Mouse (Mus musculus): Measurements from ENCODE around the gene Babam2.
"Not testable (repeated sequence)": the region's sequence is repeated elsewhere in the genome, so short reads cannot be mapped to it uniquely, and the experiment has no call there.

Gene Babam2

DNA sequence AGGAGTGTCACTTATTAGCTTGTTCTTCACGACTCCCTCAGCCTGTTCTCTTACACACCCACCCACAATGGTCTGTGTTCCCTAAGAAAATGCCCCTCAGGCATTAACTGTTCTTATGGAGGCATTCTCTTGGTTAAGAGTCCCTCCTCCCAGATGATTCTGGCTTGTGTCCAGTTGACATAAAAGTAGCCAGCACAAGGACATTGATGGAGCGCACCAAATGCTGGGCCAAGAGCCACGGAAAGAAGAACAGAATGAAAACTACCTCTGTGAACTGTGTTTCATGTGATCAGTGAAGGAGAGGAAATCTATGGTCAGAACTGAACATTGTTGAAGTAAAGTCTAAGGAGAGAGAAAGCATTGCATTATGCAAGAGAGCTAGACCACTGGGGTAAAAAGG is 89.7 kb downstream of the Babam2 start:
- DNase-seq (ENCODE audit: low spot score) = no peak

DNA sequence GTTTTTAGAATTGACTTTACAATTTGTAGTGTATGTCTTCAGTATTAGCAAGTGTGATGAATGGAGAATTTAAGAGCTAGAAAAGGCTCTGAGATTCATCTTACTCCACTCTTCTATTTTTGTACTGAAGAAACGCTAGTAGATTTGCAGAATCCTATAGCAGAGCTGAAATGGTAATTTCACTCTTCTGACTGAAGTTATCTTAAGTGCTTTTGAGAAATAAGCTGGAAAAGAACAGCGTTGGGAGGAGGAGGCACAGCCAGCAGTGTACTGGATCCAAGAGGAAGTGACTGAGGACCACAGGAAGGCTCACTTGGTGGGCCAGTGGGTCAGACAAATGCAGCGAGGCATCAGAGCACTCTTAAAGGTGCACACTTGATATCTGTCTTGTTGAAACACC is 90.1 kb downstream of the Babam2 start:
- no peak for DNase-seq (ENCODE audit: low spot score)

DNA sequence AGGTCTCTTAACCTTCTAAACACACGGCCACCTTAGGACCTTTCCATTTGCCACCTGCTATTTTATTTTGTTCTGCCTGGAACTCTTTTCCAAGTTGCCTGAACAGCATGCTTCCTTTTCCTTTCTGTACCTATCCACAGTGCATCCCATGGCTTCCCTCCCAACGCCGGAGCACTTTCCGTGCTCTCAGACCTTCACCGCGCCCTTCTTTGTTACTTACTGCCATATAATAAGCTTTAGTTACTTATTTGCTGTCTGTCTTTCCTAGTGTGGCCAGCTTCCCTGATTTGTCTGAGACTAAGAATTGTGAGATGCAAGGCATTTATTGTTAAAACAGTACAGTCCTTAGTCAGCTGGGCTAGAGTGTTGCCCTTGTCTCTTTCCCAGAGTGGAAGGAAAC is 94.9 kb downstream of the Babam2 start:
- no peak for DNase-seq (ENCODE audit: low spot score)

DNA sequence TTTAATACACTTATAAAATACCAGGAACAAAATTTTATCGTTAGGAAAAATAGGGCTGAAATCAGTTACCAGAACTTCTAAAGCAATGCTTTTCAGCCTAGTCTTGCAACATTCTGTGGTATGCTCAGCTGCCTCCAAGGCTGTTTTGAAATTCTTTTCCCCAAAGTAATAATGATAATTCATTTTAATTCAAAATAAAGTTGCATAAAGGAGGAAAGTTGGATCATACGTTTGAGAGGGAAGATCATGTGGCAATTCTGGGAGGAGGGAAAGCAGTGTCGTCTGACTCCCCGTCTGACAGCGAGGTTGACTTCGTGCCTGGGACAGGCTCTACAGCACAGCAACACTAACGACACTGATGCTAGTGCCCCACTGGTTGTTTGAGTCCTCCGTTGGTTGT is 95.4 kb downstream of the Babam2 start:
- DNase-seq (ENCODE audit: low spot score) = no peak

DNA sequence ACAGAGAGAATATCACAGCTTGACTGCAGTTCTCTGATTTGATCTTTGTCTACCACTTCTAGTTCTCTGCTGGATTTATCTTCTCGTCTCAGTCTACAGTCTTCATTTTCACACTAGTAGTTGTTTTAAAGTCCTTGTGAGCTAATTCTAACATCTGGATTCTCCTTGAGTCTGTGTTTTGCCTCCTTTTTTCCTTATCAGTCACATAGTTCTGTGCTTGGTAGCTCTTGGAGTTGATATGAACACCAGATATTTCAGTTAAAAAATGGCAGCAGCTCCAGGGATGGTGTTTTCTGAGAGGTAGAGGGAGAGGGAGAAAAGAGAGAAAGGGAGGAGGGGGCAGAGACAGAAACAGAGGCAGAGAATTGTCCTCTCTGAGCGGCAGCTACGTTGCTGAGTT is 97.9 kb downstream of the Babam2 start:
- no peak for DNase-seq (ENCODE audit: low spot score)

DNA sequence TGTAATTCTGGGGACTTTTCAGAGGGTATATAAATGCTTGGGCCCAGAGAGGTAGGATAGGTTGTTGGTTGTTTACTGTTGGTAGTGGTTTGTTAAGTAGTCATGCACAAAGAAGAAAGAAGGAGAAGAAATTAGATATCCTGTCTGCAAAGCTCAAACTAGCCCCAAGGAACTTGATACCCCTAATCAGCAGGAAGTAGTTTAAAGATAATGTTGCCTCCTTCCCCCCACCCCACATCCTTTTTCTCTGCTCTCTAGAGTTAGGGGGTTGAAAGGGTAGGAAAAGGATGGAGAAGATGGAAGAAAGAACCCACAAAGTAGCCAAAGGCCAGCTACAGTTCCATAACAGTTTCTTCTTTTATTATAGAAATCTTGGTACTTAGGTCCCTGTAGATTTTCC is 99.5 kb downstream of the Babam2 start:
- no peak for DNase-seq (ENCODE audit: low spot score)

DNA sequence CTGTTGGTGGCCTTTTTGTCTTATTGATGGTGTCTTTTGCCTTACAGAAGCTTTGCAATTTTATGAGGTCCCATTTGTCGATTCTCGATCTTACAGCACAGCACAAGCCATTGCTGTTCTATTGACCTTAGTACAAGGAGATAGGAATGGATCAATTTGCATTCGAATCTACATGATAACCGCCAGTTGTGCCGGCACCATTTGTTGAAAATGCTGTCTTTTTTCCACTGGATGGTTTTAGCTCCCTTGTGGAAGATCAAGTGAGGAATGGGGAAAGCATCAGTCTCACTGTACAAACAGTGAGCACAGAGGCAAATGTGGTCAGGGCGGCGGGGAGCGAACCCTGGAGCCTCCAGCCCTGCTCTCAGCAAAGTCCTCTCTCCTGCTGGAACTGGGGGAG is 106.7 kb downstream of the Babam2 start:
- not testable (repeated sequence) for DNase-seq (ENCODE audit: low spot score)

DNA sequence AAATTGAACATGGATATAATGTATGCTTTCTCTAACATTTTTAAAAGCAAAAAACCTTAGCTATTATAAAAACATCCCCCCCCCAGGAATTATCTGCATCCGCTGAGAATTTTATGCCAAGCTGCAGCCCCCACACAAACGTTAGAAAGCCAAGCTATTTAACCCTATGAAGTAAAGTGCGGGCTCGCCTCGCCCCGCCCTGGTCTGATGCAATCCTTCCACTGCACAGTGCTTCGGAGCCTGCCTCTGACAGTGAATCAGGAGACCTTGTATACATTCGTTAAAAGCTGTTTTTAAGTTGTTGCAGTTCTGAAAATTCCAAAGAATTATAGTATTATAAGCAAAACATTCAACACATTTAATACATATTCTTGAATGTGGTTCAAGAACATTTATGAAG is 107.3 kb downstream of the Babam2 start:
- DNase-seq (ENCODE audit: low spot score) = peak; percentile 17

DNA sequence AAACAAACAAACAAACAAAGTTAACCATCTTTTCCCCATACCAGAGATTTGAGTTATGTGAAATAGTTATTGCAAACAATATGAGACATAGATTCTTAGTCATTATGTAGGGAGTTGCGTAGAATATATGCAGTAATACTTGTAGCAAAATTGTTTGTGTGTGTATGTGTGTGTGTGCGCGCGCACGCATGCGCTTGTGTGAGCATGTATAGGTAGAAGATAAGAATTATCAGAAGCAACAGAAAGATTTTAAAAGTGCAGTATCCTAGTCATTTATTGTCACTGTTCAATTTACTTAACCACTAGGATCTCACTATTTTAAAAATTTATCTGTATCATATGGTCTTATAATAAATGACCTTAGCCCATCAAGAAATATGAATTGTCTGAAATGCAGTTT is 109.8 kb downstream of the Babam2 start:
- DNase-seq (ENCODE audit: low spot score) = no peak

DNA sequence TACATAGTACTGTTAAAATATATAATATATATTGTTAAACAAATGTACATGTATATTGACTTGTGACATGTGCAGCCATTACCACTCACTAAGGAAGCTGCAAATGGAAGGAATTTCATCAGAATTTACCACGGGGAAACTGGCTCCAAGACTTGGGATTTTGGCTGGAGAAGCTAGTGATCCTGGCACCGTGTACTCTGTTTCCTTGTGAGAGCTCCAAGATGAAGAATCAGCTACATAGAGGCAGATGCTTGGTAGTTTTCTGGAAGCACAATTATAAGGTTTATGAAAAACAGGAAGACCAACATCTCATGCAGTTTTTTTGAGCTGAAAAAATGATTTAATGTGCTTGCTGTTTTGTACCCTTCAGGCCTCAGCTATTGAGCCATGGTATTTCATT is 110.8 kb downstream of the Babam2 start:
- no peak for DNase-seq (ENCODE audit: low spot score)

DNA sequence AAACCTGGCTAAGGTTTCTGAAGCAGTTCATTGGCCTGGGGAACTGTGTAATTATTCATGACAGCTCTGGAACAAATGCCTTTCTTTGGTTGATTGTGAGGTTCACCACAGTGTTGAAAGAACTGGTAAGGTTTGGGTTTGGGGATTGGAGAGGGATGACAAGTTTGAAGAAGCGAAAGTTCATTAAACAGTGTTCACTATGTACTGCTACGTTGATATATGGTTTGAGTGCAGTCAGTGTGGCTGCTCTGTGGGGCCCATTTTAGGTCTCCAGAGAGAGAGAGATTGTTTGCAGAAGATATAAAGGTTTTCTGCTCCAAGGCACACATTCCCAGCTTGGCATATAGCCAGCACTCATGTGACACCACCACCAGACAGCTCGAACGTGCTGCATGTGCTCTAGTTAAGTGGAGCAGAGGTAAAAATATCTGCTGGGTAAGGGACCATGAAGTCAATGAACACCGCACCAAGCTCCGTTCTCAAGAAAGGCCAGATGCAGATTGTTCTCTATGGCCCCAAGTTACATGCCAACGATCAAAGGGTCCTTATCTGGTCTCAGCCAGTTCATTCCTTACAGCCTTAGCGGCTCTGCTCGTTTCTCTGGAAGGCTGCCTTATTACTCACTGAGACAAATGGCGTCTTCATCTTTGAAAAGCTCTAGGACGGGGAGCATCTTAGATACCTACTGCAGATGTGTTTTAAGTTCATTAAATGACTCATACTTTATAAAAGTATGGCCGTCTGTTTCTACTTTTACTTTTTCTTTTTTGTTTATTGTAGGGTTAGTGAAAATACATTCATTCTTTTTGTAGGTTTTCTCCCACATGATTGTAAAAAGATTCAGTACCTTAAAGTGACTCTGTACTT is 113.5 kb downstream of the Babam2 start:
- peak; percentile 74 for DNase-seq (ENCODE audit: low spot score)

DNA sequence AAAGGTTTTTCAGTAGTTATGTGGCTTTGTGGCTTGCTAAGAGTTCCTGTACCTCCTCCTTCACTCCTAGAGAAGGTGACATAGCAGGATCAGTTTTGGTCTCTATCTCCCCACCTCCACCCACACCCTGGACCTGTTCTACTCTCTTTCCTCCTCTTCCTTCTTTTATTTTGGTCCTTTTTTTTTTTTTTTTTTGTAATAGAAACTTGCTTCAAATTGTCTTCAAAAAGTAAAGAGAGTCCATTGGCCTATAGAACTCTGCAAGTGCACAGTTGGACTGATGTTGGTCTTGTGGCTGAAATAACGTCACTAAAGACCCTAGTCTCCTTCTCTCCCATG is 114.1 kb downstream of the Babam2 start:
- no peak for DNase-seq (ENCODE audit: low spot score)

DNA sequence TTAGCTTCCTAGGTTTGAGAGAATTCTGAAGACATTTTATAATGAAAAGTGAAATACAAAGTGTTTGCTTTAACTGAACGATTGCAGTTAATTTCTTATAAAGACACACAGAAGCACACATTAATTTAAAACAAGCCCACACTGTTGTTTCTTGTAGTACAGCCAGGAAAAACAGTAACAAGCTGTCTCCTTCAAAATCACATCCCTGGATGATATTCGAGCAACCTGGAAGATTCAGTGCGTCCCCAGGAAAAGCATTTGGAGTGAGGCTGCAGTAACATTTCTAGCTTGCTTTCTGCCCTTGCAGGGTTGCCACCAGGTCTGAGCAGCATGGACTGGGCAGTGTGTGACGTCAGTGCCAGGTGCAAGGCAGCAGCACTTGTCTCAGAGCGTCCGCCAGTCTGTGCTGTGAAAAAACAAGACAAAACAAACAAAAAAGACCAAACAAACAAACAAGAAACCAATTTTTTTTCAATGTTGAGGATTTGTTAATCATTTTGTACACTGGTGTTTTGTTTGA is 115.7 kb downstream of the Babam2 start:
- DNase-seq (ENCODE audit: low spot score) = no peak

DNA sequence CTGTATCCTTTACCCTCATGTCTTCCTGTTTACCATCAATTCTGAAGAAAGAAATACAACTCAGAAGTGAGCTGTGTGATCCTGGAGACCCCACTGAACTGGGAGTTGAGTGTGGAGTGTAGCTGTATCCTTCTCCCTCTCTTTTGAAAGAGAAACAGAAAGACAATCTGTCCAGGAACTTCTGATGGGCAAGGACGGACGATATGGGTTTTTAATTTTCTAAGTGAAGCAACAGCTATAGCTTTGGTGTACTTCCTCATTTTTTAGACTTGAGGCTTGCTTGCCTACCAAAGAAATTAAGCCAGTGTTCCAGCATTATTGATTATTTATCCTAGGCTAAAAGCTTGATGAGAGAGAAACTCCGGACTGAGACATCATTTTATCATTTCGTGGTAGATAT is 116.6 kb downstream of the Babam2 start:
- no peak for DNase-seq (ENCODE audit: low spot score)

DNA sequence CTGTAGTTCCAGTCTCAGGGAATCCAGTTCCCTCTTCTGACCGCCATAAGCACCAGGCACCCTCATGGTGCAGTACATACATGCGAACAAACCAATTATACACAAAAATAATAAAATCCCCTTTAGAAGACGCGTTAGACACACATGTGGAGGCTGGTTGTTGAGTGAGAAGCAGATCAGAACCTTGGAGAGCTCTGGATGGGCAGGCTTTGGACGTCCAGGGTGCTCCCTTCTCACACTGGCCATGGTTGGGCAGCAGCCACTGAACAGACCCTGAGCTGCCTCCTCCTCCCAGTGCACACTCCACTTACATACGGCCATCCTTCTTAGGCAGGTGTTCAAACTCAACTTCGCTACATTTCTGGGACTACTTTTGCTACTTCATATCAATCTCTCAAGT is 117.6 kb downstream of the Babam2 start:
- DNase-seq (ENCODE audit: low spot score) = no peak

DNA sequence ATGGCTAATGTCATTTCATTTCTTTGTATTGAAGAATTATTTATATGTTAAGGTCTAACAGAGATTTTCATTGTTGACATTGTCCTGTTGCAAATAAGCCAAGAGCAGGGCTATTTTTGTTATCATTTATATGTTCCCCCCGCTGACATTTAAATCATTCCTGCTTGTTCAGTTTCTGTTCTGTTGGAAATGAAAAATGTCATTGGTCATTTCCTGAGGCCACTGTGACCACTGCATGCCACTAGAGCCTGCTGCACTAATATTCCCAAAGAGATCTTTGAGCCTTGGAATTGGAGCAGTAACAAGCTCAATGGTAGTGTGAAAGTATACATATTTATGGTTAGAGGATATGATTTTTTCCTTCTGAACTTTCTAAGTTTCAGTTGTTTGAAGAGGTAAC is 118.6 kb downstream of the Babam2 start:
- no peak for DNase-seq (ENCODE audit: low spot score)

DNA sequence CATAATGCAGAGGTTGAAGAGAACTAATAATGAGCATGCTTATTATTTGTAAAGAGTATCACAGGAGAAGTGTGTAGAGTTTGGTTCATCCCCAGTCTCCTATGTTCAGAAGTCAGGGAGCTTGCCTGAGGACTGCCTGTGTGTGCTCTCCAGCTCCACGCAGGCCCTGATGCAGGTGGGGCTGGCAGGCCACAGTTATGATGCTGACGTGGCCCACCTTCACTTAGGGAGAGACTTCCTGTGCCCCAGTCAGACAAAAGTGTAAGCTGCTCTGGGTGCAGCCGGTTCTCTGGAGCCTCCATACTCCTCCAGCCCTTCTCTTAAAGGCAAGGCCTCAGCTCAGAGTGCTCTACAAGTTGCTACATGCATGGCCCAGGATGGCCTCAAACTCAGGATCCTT is 123.3 kb downstream of the Babam2 start:
- no peak for DNase-seq (ENCODE audit: low spot score)

DNA sequence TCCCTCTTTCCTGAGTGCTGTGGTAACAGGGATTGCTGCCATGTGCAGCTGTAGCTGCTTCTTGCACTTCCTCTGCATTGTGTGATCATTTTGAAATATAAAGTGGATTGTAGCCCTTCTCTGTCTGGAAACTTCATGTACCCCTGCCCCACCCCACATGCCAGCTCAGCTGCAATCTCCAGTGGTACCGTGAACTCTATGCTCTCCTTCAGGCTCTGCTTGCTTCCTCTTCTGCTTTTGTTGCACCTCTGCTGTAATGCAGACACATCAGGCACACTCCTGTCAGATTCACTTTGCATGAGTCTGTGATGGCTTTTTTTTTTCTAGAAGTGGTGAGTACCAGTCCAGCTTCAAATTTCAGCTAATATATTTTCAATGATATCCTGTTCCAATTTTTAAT is 123.7 kb downstream of the Babam2 start:
- no peak for DNase-seq (ENCODE audit: low spot score)

DNA sequence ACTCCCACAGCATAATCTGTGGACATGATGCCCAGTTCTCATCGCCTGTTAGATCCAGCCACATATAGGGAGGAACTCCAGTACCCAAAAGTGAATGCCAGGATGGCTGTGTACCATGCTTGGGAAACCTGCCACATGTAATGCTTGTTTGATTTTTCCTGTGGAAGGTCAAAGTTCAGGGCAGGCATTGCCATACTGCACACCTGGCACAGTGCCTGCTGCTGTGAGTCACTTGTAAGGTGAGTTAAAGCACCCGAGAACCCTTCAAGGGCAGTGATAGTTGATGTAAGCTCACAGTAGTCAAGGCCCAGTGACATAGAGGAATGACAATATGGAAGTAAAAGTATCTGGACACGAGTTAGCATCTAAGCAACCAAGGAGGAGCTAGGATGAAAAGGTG is 126.2 kb downstream of the Babam2 start:
- peak; percentile 48 for DNase-seq (ENCODE audit: low spot score)

DNA sequence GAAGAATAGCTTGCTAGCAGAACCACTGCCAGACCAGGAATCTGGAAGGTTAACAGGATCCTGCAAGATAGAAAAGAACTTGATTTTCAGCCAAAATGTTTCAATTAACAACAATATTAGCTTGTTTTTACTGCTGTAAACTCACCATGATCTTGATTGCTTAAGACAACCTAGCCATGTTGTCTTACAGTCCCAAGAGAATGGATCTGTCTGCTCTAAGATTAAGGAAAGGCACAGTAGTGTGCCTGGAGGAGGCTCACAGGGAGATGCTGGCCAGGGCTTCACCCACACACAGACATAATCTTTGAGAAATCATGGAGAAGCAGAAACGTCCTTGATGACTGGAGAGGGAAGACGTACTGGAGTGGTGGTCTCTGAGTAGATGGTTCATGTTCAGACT is 126.6 kb downstream of the Babam2 start:
- peak; percentile 69 for DNase-seq (ENCODE audit: low spot score)

DNA sequence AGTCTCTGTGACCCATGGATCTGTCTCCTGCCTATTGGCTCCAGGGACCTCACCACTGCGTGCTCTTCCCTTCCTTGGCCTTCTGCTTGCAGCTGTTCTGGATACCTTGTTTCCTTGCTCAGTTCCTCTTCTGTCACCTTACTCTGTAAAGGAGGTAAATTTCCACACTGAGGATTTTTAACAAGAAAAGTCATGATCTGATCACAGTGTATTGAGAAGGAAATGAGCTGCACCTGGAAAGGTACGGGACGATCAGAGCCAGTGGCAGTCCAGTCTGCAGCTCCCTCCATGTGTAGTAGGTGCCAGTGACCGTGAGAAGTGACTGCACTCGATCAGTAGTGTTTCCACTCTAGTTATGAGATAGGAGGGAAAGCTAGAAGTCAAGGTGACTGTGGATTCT is 129.8 kb downstream of the Babam2 start:
- DNase-seq (ENCODE audit: low spot score) = no peak

DNA sequence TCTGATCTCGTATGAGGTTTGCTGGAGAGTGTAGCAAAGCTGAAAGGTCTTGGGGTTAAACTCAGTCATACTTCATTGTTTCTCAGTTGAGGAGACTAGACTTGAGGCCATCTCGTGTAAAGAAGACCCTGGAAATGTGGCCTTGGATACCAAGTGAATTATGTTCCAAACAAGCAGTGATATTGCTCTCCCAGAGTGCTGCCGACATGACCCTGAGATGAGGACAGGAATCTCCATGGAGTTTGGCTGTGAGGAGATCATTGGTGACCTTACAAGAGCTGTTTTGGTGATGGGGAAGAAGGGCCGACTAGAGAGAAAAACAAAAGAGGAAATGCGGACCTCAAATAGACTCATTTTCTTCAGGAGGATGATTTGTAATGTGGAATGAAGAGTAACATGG is 130.4 kb downstream of the Babam2 start:
- DNase-seq (ENCODE audit: low spot score) = no peak

DNA sequence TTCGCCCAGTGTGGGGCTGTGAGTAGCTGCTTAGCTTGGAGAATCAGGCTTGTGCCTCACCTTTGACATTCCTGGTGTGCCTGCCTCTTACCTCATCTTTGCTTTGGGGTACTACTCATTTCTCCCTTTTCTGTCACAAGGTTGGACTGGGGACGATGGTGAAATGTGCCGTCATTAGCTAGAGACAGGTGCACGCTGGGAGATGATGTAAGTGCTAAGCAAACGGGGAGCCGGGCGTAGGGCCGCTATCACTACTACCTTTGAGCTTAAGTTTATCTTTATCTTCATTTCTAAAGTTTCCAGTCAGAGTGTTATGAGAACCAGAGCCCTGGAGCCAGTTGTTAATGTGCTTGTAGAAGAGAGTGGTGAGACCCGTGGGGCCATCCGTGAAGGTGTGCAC is 131.3 kb downstream of the Babam2 start:
- DNase-seq (ENCODE audit: low spot score) = no peak

DNA sequence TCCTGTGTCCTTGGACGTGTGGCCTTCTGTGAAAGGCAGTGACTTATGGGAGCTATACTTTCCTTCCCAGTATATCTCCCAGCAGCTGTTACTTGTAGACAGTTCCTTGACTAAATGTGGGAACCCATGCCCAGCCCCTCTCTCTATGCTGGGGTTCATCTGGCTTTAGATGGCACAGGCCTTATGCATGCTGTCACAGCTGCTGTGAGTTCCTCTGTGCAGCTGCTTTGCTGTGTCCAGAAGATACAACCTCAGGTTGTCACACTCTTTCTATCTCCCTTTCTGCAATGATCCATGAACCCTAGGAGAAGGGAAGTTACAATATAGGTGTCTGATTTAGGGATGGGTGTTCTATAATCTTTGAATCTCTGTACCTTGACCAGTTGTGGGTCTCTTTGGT is 132.1 kb downstream of the Babam2 start:
- no peak for DNase-seq (ENCODE audit: low spot score)

Measured in MN1 (cell line).